Mouse (Mus musculus) retina, embryonic 14.5 days (tissue): ENCODE data around the gene Bsdc1.
A peak's percentile ranks its signal among the peaks of the same experiment; 100 is the strongest.
"Not testable (repeated sequence)": the region's sequence is repeated elsewhere in the genome, so short reads cannot be mapped to it uniquely, and the experiment has no call there.

Experiments used
- DNase-seq: peaks from one replicate; pipeline ENCODE4 v3.0.0-alpha.2; 2015; ENCODE audit warnings: low spot score

Bsdc1 gene

GRCm38 (mm10) chr4:129461183-129461960 lies at the start of gene Bsdc1:
Gene Bsdc1, plus strand, starts transcription at chr4:129461581.
- peak; percentile 100 for DNase-seq

GRCm38 (mm10) chr4:129415892-129416291 lies 45.5 kb upstream of the Bsdc1 start:
- DNase-seq = no peak

DNA sequence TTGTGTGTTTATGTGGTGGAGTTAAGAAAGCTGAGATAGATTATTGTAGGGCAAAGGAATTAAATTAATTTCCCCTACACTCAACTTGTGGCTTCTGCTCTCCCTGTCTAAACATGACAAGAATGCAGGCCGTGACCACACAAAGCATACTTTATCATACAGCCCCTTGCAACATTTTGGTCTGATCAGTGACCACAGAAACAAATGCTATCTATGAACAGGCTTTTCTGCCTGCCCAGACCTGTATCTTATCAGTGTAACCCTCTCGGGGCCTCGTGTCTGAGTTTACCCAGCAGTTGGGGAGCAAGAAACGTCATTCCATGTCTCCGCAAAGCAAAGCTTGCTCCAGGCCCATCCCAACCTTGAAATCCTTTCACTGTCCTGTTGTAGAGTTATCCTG lies 44.9 kb upstream of the Bsdc1 start:
- DNase-seq = no peak

DNA sequence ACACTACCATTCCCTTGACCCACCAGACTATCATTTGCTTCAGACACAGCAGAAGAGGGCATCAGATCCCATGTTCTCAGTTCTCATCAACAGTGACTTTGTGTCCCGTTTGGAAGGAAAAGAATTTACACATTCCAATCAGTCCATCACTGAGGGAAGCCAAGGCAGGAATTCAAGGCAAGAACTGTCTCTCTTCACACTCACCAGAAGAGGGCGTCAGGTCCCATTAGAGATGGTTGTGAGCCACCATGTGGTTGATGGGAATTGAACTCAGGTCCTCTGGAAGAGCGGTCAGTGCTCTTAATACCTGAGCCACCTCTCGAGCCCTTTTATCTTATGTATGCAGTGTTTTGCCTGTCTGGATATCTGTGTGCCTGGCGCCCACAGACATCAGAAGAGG lies 43.1 kb upstream of the Bsdc1 start:
- DNase-seq = no peak

GRCm38 (mm10) chr4:129440340-129441063 lies 20.9 kb upstream of the Bsdc1 start, which contains the start of gene Zbtb8b:
Gene Zbtb8b, minus strand, starts transcription at chr4:129440853.
- DNase-seq = peak; percentile 77

DNA sequence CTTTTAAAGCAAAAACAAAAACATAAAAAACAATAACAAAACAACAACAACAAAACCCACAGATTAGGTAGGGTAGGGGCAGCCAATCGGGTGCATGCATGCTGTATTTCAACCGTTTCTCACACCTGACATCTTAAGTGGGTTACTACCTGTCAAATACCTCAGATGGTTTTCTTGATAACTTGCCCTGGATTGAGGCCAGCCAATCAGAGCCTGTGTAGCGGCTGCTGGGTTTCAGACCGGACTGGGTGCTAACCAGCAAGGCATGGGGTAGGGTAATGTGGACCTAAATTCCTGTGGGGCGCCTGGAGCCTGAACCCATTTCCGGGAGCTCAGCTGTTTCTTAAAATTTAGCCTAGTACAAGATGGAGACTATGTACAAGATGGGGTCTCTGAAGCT lies 20.2 kb upstream of the Bsdc1 start:
- no peak for DNase-seq

DNA sequence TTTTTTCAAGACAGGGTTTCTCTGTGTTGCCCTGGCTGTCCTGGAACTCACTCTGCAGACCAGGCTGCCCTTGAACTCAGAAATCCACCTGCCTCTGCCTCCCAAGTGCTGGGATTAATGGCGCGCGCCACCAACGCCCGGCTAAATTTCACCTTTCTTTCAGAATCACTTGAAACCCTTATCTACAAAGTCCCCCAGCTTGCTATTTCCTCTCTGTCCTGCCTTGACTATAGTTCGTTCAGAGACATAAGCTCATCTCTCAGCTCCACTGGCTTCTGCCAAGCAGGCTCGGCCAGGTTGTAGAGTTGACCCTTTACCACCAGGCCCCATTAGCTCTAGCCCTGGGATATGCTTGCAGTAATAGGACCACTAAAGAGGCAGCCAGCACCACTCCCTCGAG lies 14.0 kb upstream of the Bsdc1 start:
- no peak for DNase-seq

- DNase-seq = no peak
These were observed 13.4 kb upstream of the Bsdc1 start for GRCm38 (mm10) chr4:129447778-129448563.

DNA sequence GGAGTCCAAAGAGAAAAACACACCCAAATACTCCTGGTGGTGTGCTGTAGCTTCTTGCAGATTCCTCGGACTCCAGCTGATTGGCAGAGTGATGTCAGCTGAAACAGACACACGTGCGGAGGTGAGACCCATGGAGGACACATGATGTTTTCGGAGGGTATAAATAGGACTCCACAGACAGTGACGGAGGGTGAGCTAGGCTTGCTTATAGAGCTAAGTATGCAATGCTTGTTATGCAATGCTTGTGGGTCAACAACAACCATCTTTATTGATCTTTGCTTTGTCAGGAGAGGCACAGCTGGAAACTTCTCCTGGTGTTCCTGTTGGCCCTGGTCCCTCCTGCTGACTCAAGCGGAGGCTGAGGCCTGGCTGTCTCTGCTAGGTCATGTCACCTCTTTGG lies 12.7 kb upstream of the Bsdc1 start:
- DNase-seq = no peak

GRCm38 (mm10) chr4:129450851-129451250 lies 10.5 kb upstream of the Bsdc1 start:
- no peak for DNase-seq

- DNase-seq = no peak
These were observed 9.8 kb upstream of the Bsdc1 start for GRCm38 (mm10) chr4:129451471-129452169.

DNA sequence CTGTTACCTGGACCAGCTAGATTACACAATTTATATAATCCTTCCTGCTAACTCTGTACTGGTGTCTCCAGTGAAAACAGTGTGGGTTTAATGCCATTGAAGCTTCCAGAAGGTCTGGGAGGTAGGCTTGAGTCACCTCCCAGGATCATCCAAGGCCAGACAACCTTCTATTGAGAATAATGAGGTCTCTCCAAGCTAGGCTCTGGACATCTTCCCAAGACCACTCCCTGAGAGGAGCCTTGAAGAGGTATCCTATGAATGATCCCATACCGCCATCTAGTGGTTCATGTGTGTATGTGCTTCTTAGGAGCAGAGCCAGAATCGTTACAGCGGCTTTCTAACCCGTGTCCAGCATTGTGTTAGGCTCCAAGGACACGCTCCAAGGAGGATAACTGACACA lies 6.1 kb upstream of the Bsdc1 start:
- peak; percentile 97 for DNase-seq

DNA sequence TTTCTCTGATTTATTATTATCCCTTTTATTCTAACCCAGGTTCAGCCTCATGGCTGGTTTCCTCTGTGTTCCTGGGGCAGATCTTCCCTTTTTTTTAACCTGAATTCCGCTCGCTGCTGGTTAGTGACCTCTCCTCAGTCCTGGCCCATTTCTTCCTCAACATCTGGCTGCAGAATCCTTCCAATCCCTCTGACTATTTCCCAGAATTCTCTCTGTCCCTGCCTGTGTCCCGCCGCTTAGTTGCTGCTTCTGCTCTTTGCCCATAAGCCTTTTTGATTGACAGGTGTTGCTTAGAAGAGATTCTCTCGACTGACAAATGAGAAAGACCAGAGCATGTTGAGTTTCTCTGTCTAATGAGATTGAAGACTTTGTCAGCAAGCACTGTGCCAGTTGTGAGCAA lies 5.3 kb upstream of the Bsdc1 start:
- DNase-seq = no peak

DNA sequence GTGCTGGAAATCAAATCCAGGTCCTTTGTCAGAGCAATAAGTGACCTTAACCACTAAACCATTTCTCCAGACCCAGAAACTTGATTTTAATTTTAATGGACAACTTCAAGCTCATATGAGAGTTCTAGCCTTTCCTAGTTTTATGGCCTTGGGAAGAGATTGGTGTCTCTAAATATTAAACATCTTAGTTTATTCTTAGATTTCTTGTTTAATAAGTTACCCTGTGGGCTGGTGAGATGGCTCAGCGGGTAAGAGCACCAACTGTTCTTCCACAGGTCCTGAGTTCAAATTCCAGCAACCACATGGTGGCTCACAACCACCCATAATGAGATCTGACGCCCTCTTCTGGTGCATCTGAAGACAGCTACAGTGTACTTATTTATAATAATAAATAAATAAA lies 4.1 kb upstream of the Bsdc1 start:
- DNase-seq = not testable (repeated sequence)

GRCm38 (mm10) chr4:129459726-129460125 lies 1.7 kb upstream of the Bsdc1 start:
- no peak for DNase-seq

- DNase-seq = no peak
These were observed 576 bp upstream of the Bsdc1 start for GRCm38 (mm10) chr4:129460827-129461182.

DNA sequence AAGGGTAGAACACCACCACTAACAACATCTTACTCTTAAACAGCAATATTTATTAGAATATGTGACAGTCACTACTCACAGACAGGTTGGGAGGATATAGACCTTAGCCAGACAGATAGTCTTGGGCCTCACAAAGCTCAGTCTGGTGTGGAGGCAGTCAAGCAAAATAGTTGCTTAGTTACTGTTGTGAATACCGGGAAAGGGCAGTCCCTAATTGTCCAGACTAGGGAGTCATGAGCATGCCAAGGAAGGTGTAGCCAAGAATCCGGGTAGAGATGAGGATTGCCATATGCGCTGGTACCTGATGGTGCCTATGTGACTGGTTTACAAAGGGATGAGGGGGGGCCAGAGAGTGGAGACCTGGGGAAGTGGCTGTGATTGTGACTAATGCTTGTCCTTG lies 737 bp downstream of the Bsdc1 start:
- no peak for DNase-seq

DNA sequence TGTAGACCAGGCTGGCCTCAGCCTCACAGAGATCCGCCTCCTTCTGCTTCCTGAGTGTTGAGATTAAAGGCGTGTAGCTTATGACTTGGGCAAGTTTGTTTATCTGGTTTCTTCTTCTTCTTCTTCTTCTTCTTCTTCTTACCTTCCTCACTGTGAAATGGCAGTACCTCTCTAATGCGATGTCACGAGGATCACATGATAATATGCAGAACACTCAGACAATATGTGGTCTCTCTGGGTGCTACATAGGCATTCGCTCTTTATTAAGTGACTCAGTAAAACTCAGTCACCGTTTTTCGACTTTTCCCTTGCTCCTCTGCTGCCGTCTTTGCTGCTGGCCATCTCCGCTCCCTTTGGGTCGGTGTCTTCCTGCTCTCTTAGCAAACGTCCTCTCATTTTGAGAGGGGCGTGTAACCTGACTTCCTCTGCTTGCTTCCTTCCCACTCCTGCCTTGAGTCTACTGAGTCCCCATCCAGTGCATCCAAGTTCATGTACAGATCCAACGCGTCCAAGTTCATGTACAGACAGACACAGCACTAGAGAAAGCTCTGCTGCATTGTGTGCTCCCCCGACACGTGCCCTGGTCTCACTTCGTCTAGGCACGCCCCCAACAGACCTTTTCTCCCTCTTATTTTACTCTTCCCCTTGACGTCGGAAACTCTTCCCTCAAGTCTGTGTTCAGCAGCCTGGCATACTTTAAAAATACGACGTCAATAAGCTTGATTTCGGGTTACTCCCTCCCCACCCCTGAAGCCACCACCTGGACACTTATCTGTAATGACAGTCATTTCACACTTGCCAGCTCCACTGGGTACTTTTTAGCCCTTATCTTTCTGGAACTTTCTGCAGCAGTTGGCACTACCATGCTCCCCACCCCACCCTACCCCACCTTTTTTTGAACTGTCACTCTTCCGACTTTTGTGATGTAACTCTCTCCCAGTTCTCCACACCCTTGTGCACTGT lies 2.0 kb downstream of the Bsdc1 start:
- no peak for DNase-seq

GRCm38 (mm10) chr4:129464286-129464815 lies 3.0 kb downstream of the Bsdc1 start:
- DNase-seq = no peak

- DNase-seq = no peak
These were observed 14.7 kb downstream of the Bsdc1 start for GRCm38 (mm10) chr4:129476047-129476446.

GRCm38 (mm10) chr4:129479863-129480262 lies 18.5 kb downstream of the Bsdc1 start:
- no peak for DNase-seq
